Mouse (Mus musculus) thymus, adult 2 months (tissue): ENCODE data around the gene Myh7.

Experiments
- CTCF ChIP-seq: fragments of 200-500 bp; IDR thresholded peaks from 2 replicates; pipeline ENCODE4 v1.5.1; 2012; ENCODE audit warnings: mild to moderate bottlenecking, control low read depth, low read length, moderate library complexity, borderline replicate concordance; ENCODE audit not compliant: control insufficient read depth, poor library complexity, insufficient read depth; ENCODE audit errors: extremely low read depth
- POLR2A ChIP-seq: fragments of 200-500 bp; IDR thresholded peaks from 2 replicates; pipeline ENCODE4 v1.6.1; 2012; ENCODE audit warnings: mild to moderate bottlenecking, low read length, control low read depth, moderate library complexity; ENCODE audit not compliant: control insufficient read depth, poor library complexity, insufficient read depth; ENCODE audit errors: extremely low read depth

DNA sequence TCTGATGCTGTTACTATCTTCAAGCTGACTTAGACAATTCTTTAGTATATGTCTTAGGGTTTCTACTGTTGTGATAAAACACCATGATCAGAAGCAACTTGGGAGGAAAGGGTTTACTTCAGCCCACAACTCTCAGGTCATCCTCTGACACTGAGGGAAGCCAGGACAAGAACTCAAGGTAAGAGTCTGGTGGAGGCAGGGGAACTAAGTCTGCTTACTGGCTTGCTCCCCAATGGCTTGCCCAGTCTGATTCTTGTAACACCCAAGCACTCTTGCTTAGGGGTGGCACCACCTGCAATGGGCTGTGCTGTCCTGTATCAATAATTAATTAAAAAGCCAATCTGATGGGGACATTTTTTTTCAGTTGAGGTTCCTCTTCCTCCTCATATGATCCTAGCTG, 4.3 kb upstream of the Myh7 start:
- no peak for TF ChIP-seq CTCF
- no peak for TF ChIP-seq POLR2A
